Mouse (Mus musculus): Measurements from ENCODE around the gene Slc16a7. TPM values are rescaled to one million over a fixed set of nuclear protein-coding genes. Genes with fewer than 3 reads are reported as not detected.

The Slc16a7 gene
- polyA plus RNA-seq, 1 experiment = 0.04 TPM

GRCm38 (mm10) chr10:125273759-125274158, 115.5 kb downstream of the Slc16a7 start:
- H3K36me3 ChIP-seq (ENCODE audit: control insufficient read depth, insufficient read depth) = no peaks in the 10 kb centered on the region
- no peak overlapping the region for H3ac ChIP-seq (ENCODE audit: control insufficient read depth, insufficient read length, low read depth)
- no peak for TF ChIP-seq CTCF (IDR thresholded peaks at IDR 0.05; ENCODE audit: control insufficient read depth, insufficient read depth, insufficient read length)
- no peak for TF ChIP-seq FOSL1 (IDR thresholded peaks at IDR 0.05; ENCODE audit: insufficient read depth, low read length, poor library complexity, severe bottlenecking)
- TF ChIP-seq MYOD1 (IDR thresholded peaks at IDR 0.05; ENCODE audit: control insufficient read depth, insufficient read length, low read depth) = no peak
- TF ChIP-seq MAX (IDR thresholded peaks at IDR 0.05) = no peak
- TF ChIP-seq CEBPB (IDR thresholded peaks at IDR 0.05; ENCODE audit: low read depth) = no peak
- no peak for TF ChIP-seq MYOG (IDR thresholded peaks at IDR 0.05; ENCODE audit: control insufficient read depth, extremely low read depth, insufficient read length)
- TF ChIP-seq USF1 (IDR thresholded peaks at IDR 0.05; ENCODE audit: low read depth) = no peak
- H3K4me3 ChIP-seq (ENCODE audit: insufficient read depth, poor library complexity, severe bottlenecking) = no peak overlapping the region
- H3K79me3 ChIP-seq (ENCODE audit: low read depth) = no peaks in the 10 kb centered on the region
- H3K27me3 ChIP-seq (ENCODE audit: control insufficient read depth, insufficient read depth, insufficient read length) = no peaks in the 10 kb centered on the region
- H3K79me2 ChIP-seq (ENCODE audit: control insufficient read depth, insufficient read depth) = no peaks in the 10 kb centered on the region

GRCm38 (mm10) chr10:125271448-125271847, 117.8 kb downstream of the Slc16a7 start:
- no peak overlapping the region for H3ac ChIP-seq (ENCODE audit: control insufficient read depth, insufficient read length, low read depth)
- H3K4me3 ChIP-seq (ENCODE audit: insufficient read depth, poor library complexity, severe bottlenecking) = no peak overlapping the region
- no peaks in the 10 kb centered on the region for H3K36me3 ChIP-seq (ENCODE audit: control insufficient read depth, insufficient read depth)
- H3K79me3 ChIP-seq (ENCODE audit: low read depth) = no peaks in the 10 kb centered on the region
- TF ChIP-seq USF1 (IDR thresholded peaks at IDR 0.05; ENCODE audit: low read depth) = no peak
- TF ChIP-seq CTCF (IDR thresholded peaks at IDR 0.05; ENCODE audit: control insufficient read depth, insufficient read depth, insufficient read length) = no peak
- TF ChIP-seq FOSL1 (IDR thresholded peaks at IDR 0.05; ENCODE audit: insufficient read depth, low read length, poor library complexity, severe bottlenecking) = no peak
- TF ChIP-seq MAX (IDR thresholded peaks at IDR 0.05) = no peak
- no peak for TF ChIP-seq CEBPB (IDR thresholded peaks at IDR 0.05; ENCODE audit: low read depth)
- TF ChIP-seq MYOG (IDR thresholded peaks at IDR 0.05; ENCODE audit: control insufficient read depth, extremely low read depth, insufficient read length) = no peak
- no peak for TF ChIP-seq MYOD1 (IDR thresholded peaks at IDR 0.05; ENCODE audit: control insufficient read depth, insufficient read length, low read depth)
- no peaks in the 10 kb centered on the region for H3K27me3 ChIP-seq (ENCODE audit: control insufficient read depth, insufficient read depth, insufficient read length)
- no peaks in the 10 kb centered on the region for H3K79me2 ChIP-seq (ENCODE audit: control insufficient read depth, insufficient read depth)

GRCm38 (mm10) chr10:125270266-125270665, 119.0 kb downstream of the Slc16a7 start:
- Histone ChIP-seq H3K36me3 (ENCODE audit: control insufficient read depth, insufficient read depth) (no peaks in the 10 kb centered on the region), H3K79me3 (ENCODE audit: low read depth) (no peaks in the 10 kb centered on the region), H3ac (ENCODE audit: control insufficient read depth, insufficient read length, low read depth) (no peak overlapping the region), H3K27me3 (ENCODE audit: control insufficient read depth, insufficient read depth, insufficient read length) (no peaks in the 10 kb centered on the region), H3K4me3 (ENCODE audit: insufficient read depth, poor library complexity, severe bottlenecking) (no peak overlapping the region), H3K79me2 (ENCODE audit: control insufficient read depth, insufficient read depth) (no peaks in the 10 kb centered on the region)
- TF ChIP-seq MYOG (IDR thresholded peaks at IDR 0.05; ENCODE audit: control insufficient read depth, extremely low read depth, insufficient read length) = no peak
- no peak for TF ChIP-seq FOSL1 (IDR thresholded peaks at IDR 0.05; ENCODE audit: insufficient read depth, low read length, poor library complexity, severe bottlenecking)
- TF ChIP-seq MAX (IDR thresholded peaks at IDR 0.05) = no peak
- no peak for TF ChIP-seq CTCF (IDR thresholded peaks at IDR 0.05; ENCODE audit: control insufficient read depth, insufficient read depth, insufficient read length)
- no peak for TF ChIP-seq USF1 (IDR thresholded peaks at IDR 0.05; ENCODE audit: low read depth)

GRCm38 (mm10) chr10:125266322-125266721, 122.9 kb downstream of the Slc16a7 start:
- Histone ChIP-seq H3ac (ENCODE audit: control insufficient read depth, insufficient read length, low read depth) (no peak overlapping the region), H3K27me3 (ENCODE audit: control insufficient read depth, insufficient read depth, insufficient read length) (no peaks in the 10 kb centered on the region), H3K36me3 (ENCODE audit: control insufficient read depth, insufficient read depth) (no peaks in the 10 kb centered on the region), H3K79me2 (ENCODE audit: control insufficient read depth, insufficient read depth) (no peaks in the 10 kb centered on the region), H3K79me3 (ENCODE audit: low read depth) (no peaks in the 10 kb centered on the region), H3K4me3 (ENCODE audit: insufficient read depth, poor library complexity, severe bottlenecking) (no peak overlapping the region)
- TF ChIP-seq MAX (IDR thresholded peaks at IDR 0.05) (no peak), MYOG (IDR thresholded peaks at IDR 0.05; ENCODE audit: control insufficient read depth, extremely low read depth, insufficient read length) (no peak), FOSL1 (IDR thresholded peaks at IDR 0.05; ENCODE audit: insufficient read depth, low read length, poor library complexity, severe bottlenecking) (no peak), CEBPB (IDR thresholded peaks at IDR 0.05; ENCODE audit: low read depth) (no peak)

GRCm38 (mm10) chr10:125265901-125266300, 123.4 kb downstream of the Slc16a7 start:
- Histone ChIP-seq H3ac (ENCODE audit: control insufficient read depth, insufficient read length, low read depth) (no peak overlapping the region), H3K4me3 (ENCODE audit: insufficient read depth, poor library complexity, severe bottlenecking) (no peak overlapping the region), H3K79me2 (ENCODE audit: control insufficient read depth, insufficient read depth) (no peaks in the 10 kb centered on the region), H3K27me3 (ENCODE audit: control insufficient read depth, insufficient read depth, insufficient read length) (no peaks in the 10 kb centered on the region), H3K36me3 (ENCODE audit: control insufficient read depth, insufficient read depth) (no peaks in the 10 kb centered on the region), H3K79me3 (ENCODE audit: low read depth) (no peaks in the 10 kb centered on the region)
- TF ChIP-seq CEBPB (IDR thresholded peaks at IDR 0.05; ENCODE audit: low read depth) = no peak
- no peak for TF ChIP-seq MYOG (IDR thresholded peaks at IDR 0.05; ENCODE audit: control insufficient read depth, extremely low read depth, insufficient read length)
- TF ChIP-seq USF1 (IDR thresholded peaks at IDR 0.05; ENCODE audit: low read depth) = no peak
- no peak for TF ChIP-seq MYOD1 (IDR thresholded peaks at IDR 0.05; ENCODE audit: control insufficient read depth, insufficient read length, low read depth)
- no peak for TF ChIP-seq CTCF (IDR thresholded peaks at IDR 0.05; ENCODE audit: control insufficient read depth, insufficient read depth, insufficient read length)
- TF ChIP-seq MAX (IDR thresholded peaks at IDR 0.05) = no peak
- TF ChIP-seq FOSL1 (IDR thresholded peaks at IDR 0.05; ENCODE audit: insufficient read depth, low read length, poor library complexity, severe bottlenecking) = no peak

GRCm38 (mm10) chr10:125265467-125265866, 123.8 kb downstream of the Slc16a7 start:
- H3K79me3 ChIP-seq (ENCODE audit: low read depth) = no peaks in the 10 kb centered on the region
- TF ChIP-seq USF1 (IDR thresholded peaks at IDR 0.05; ENCODE audit: low read depth) = no peak
- H3K79me2 ChIP-seq (ENCODE audit: control insufficient read depth, insufficient read depth) = no peaks in the 10 kb centered on the region
- no peak overlapping the region for H3K4me3 ChIP-seq (ENCODE audit: insufficient read depth, poor library complexity, severe bottlenecking)
- no peaks in the 10 kb centered on the region for H3K27me3 ChIP-seq (ENCODE audit: control insufficient read depth, insufficient read depth, insufficient read length)
- no peak overlapping the region for H3ac ChIP-seq (ENCODE audit: control insufficient read depth, insufficient read length, low read depth)
- no peaks in the 10 kb centered on the region for H3K36me3 ChIP-seq (ENCODE audit: control insufficient read depth, insufficient read depth)

All from C2C12 (cell line).